Mouse (Mus musculus): Measurements from ENCODE around the gene Lypd8.
"Not testable (repeated sequence)": the region's sequence is repeated elsewhere in the genome, so short reads cannot be mapped to it uniquely, and the experiment has no call there.

Lypd8 gene

GRCm38 (mm10) chr11:58378763-58379278 is at the start of gene Lypd8:
TSS of gene Lypd8 (plus strand) at chr11:58379043.
- DNase-seq (ENCODE audit: low spot score in 2 of 2), result no peak

- no peak for DNase-seq (ENCODE audit: low spot score in 2 of 2)
Measured at GRCm38 (mm10) chr11:58329906-58330275, 49.0 kb upstream of the Lypd8 start.

- DNase-seq (ENCODE audit: low spot score in 2 of 2), result peak; percentile 71 to 84
Measured at GRCm38 (mm10) chr11:58330276-58331148, 48.3 kb upstream of the Lypd8 start, which contains the start of the genes Zfp672 and Sh3bp5l. TSS of gene Zfp672 (minus strand) at chr11:58330339. TSS of gene Sh3bp5l (plus strand) at chr11:58330724.

- DNase-seq (ENCODE audit: low spot score in 2 of 2), result no peak
Measured at GRCm38 (mm10) chr11:58331149-58331495, 47.7 kb upstream of the Lypd8 start.

- DNase-seq (ENCODE audit: low spot score in 2 of 2), result no peak
Measured at GRCm38 (mm10) chr11:58331546-58331945, 47.3 kb upstream of the Lypd8 start.

GRCm38 (mm10) chr11:58334746-58335145 is 44.1 kb upstream of the Lypd8 start:
- DNase-seq (ENCODE audit: low spot score in 2 of 2), result no peak

- no peak for DNase-seq (ENCODE audit: low spot score in 2 of 2)
Measured at GRCm38 (mm10) chr11:58346745-58347144, 32.1 kb upstream of the Lypd8 start.

- no peak for DNase-seq (ENCODE audit: low spot score in 2 of 2)
Measured at GRCm38 (mm10) chr11:58350628-58351027, 28.2 kb upstream of the Lypd8 start.

- no peak for DNase-seq (ENCODE audit: low spot score in 2 of 2)
Measured at GRCm38 (mm10) chr11:58351179-58351578, 27.7 kb upstream of the Lypd8 start.

- no peak for DNase-seq (ENCODE audit: low spot score in 2 of 2)
Measured at GRCm38 (mm10) chr11:58352681-58353548, 25.9 kb upstream of the Lypd8 start.

GRCm38 (mm10) chr11:58353709-58354108 is 25.1 kb upstream of the Lypd8 start:
- DNase-seq (ENCODE audit: low spot score in 2 of 2), result no peak

- DNase-seq (ENCODE audit: low spot score in 2 of 2), result no peak
Measured at GRCm38 (mm10) chr11:58354476-58354875, 24.4 kb upstream of the Lypd8 start.

- DNase-seq (ENCODE audit: low spot score in 2 of 2), result no peak
Measured at GRCm38 (mm10) chr11:58354927-58355326, 23.9 kb upstream of the Lypd8 start.

- DNase-seq (ENCODE audit: low spot score in 2 of 2), result no peak
Measured at GRCm38 (mm10) chr11:58357042-58357441, 21.8 kb upstream of the Lypd8 start.

GRCm38 (mm10) chr11:58357844-58358534 is 20.9 kb upstream of the Lypd8 start:
- no peak for DNase-seq (ENCODE audit: low spot score in 2 of 2)

GRCm38 (mm10) chr11:58362562-58362961 is 16.3 kb upstream of the Lypd8 start:
- DNase-seq (ENCODE audit: low spot score in 2 of 2), result not testable (repeated sequence)

- no peak for DNase-seq (ENCODE audit: low spot score in 2 of 2)
Measured at GRCm38 (mm10) chr11:58364454-58364853, 14.4 kb upstream of the Lypd8 start.

GRCm38 (mm10) chr11:58366191-58366590 is 12.7 kb upstream of the Lypd8 start:
- not testable (repeated sequence) for DNase-seq (ENCODE audit: low spot score in 2 of 2)

- DNase-seq (ENCODE audit: low spot score in 2 of 2), result no peak
Measured at GRCm38 (mm10) chr11:58377273-58377672, 1.6 kb upstream of the Lypd8 start.

GRCm38 (mm10) chr11:58377686-58378085 is 1.2 kb upstream of the Lypd8 start:
- DNase-seq (ENCODE audit: low spot score in 2 of 2), result no peak

- no peak for DNase-seq (ENCODE audit: low spot score in 2 of 2)
Measured at GRCm38 (mm10) chr11:58379516-58379915, 673 bp downstream of the Lypd8 start.

GRCm38 (mm10) chr11:58382471-58382870 is 3.6 kb downstream of the Lypd8 start:
- no peak for DNase-seq (ENCODE audit: low spot score in 2 of 2)
